Mouse (Mus musculus) mature B cell (primary cell): ENCODE data around the gene Carm1.
"Not testable (repeated sequence)": the region's sequence is repeated elsewhere in the genome, so short reads cannot be mapped to it uniquely, and the experiment has no call there.

Experiments used
- in situ Hi-C: fragments of 300-500 bp; cut with MboI; formaldehyde crosslinking; loops from 2 replicates; pipeline ENCODE4 v1.14.3; 2019

Carm1 gene

GRCm38 (mm10) chr9:21537009-21537408, 9.7 kb upstream of the Carm1 start:
- in situ Hi-C loops: no loop called here

DNA sequence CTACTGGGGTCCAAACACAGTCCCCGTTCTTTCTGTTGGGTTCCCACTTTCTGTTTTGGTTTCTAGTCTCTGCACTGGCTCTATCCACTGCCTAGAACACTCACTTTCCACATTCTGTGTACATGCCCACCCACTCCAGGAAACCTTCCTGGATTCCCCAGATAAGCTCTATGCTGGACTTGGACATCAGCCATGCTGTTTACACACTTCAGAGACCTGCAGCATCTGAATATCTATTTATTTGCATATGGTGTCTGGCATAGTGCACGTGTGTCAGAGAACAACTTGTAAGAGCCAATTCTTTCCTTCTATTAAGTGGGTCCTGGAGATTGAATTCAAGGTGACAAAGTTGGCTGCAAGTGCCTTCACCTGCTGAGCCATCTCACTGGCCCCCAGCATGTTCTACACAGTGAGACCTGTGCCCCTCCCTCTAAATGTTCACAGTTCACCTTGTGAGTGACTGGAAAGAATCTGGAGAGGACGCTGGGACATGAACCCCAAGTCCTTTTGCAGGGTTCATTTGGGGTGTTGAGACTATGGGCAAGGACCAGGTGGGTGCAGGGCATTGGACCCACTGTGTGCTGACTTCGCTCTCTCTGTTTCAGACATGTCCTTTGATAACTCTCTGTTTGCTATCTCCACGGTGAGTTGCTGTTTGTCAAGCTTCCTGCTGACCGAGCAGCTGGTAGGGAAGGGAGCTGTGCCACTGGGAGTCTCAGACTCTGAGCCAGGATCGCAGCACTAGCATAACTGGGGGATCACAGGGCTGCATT, 6.5 kb upstream of the Carm1 start:
- in situ Hi-C loops: no loop called here

- in situ Hi-C loops: not testable (repeated sequence)
Measured at GRCm38 (mm10) chr9:21542001-21542400, 4.7 kb upstream of the Carm1 start.

DNA sequence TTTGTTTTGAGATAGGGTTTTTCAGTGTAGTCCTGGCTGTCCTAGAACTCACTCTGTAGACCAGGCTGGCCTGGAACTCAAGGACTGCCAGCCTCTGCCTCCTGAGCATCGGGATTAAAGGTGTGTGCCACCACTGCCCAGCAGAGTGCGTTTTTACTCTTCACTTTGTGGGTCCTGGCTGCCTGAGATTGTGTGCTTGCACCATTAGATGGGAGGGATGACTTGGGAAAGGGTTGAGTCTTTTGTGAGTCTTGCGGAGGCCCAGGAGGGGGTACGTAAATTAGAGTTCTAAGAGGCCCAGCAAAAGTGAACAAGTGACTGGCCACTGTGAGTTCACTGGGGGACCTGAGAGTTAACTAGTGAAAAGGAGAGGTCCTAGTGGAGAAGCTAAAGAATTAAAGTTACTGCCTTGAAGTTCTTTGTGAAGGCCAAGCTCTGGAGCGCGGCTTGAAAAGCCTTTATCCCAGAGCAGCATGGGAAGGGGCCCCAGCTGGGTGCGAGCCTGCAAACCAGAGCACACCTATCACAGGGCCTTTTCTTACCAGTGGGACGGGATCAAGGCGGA, 1.3 kb upstream of the Carm1 start:
- in situ Hi-C loops: no loop called here

GRCm38 (mm10) chr9:21545916-21546788, 542 bp upstream of the Carm1 start:
- in situ Hi-C loops: no loop called here

GRCm38 (mm10) chr9:21547075-21547941, 614 bp downstream of the Carm1 start:
- in situ Hi-C loops: no loop called here

- in situ Hi-C loops: no loop called here
Measured at GRCm38 (mm10) chr9:21551049-21551448, 4.4 kb downstream of the Carm1 start.

GRCm38 (mm10) chr9:21553607-21554273, 7.0 kb downstream of the Carm1 start:
- in situ Hi-C loops: no loop called here

DNA sequence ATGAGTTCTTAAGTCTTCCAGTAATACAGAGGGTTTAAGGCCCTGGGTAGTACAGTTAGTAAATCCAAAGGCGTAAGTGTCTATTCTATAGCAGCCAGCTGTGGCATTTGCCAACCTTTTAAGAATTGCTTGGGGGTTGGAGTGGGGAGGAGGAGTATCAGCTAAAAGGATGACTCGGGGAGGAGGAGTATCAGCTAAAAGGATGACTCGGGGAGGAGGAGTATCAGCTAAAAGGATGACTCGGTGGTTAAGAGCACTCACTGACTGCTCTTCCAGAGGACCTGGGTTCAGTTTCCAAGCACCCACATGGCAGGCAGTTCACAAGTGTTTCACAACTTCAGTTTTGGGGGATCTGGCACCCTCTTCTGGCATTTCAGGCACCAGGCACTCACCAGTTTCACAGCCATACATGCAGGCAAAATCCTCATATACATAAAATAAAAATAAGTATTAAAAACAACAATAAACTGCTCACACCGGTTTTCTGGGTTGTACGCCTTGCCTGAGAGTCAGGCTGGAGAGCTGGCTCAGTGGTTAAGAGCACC, 8.6 kb downstream of the Carm1 start:
- in situ Hi-C loops: no loop called here

DNA sequence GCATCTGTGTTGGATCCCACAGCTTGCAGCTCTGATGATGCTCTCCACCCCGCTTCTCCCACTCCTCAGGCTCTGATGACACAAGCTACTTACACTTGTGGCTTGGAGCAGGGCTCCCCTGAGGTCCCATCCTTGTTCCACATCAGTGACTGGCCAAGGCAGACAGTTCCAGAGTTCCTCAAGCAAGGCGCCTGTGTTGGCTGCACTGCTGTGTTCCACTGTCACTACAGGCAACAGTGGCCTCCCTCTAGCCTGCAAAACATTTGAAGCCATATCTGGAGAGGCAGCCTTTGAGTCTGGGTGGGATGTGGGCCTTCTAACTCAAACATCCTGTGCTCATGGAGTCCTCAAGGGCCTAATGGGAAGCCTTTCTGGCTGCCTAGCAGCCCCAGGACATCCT, 10.3 kb downstream of the Carm1 start:
- in situ Hi-C loops: no loop called here

GRCm38 (mm10) chr9:21557556-21557955, 10.9 kb downstream of the Carm1 start:
- in situ Hi-C loops: no loop called here

DNA sequence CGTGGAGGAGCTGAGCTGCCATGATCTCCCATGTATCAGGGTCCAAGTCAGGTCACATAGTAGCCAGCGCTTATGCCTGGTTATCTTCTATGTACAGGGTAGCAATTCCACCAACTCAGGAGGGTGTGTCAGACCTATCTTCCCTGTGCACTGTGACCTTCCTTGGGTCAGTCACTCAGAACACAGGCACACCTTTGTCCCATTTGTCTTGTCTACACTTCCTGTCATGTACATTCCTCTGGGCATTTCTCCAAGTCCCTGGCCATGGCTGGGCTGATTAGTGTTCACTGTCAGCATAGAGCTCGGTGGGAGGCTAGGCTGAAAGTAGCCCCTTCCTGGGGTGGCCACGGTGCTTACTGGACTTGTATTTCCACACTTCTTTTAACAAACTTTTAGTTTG, 11.7 kb downstream of the Carm1 start:
- in situ Hi-C loops: no loop called here

- in situ Hi-C loops: no loop called here
Measured at GRCm38 (mm10) chr9:21559151-21559550, 12.5 kb downstream of the Carm1 start.

- in situ Hi-C loops: no loop called here
Measured at GRCm38 (mm10) chr9:21564420-21564819, 17.7 kb downstream of the Carm1 start.

- in situ Hi-C loops: no loop called here
Measured at GRCm38 (mm10) chr9:21565004-21565586, 18.4 kb downstream of the Carm1 start.

- in situ Hi-C loops: no loop called here
Measured at GRCm38 (mm10) chr9:21566538-21566937, 19.8 kb downstream of the Carm1 start.

- in situ Hi-C loops: no loop called here
Measured at GRCm38 (mm10) chr9:21567051-21567450, 20.4 kb downstream of the Carm1 start.

GRCm38 (mm10) chr9:21568657-21569255, 22.1 kb downstream of the Carm1 start:
- in situ Hi-C loops: no loop called here

- in situ Hi-C loops: no loop called here
Measured at GRCm38 (mm10) chr9:21574012-21574801, 27.5 kb downstream of the Carm1 start.
